Mouse (Mus musculus): ENCODE data around the gene Irf1.

Gene Irf1

DNA sequence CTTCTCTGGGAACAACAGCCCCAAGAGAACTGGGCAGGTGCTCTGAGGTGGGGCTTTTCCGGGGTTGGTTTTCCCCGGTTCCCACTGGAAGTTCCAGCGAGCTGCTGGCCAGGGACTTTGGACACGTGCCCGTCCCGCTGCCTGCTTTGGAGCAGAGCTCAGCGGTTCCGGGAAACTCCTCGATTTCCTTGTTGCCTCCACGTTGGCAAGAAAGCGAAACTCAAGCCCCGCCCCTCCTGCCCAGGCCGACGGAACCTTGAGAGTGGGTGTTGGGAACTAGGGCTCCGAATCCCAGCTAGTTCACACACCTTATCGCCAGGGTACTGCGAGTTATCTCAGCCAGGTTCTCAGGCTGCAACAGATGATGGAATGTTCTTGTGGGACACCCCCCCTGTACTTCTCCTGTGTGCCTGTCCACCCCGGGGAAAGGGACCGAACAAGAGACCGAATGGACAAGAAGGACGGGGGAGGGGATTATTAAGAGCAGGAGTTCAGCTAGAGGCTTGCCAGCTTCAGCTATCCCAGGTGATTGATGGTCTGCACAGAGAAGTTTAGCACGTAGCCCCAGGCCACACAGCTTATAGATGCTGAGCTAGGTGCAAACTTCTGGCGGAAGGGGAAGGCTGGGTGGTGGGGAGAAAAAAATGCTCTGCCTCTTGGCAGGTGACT, 6.9 kb upstream of the Irf1 start:
- H3K36me3 ChIP-seq (ENCODE audit: insufficient read depth, low read length): no peaks in the 10 kb centered on the region
- TF ChIP-seq CTCF (conservative IDR thresholded peaks at IDR 0.05; ENCODE audit: low read length): no peak
- TF ChIP-seq NANOG (IDR thresholded peaks at IDR 0.05; ENCODE audit: borderline replicate concordance, low read length): no peak
- no peak for TF ChIP-seq POU5F1 (IDR thresholded peaks at IDR 0.05; ENCODE audit: borderline replicate concordance, low read length)
- peaks cover 92% of the 10 kb centered on the region for H3K4me1 ChIP-seq (replicated peaks; ENCODE audit: low read depth, low read length)
- H3K27me3 ChIP-seq (ENCODE audit: insufficient read depth, low read length): no peaks in the 10 kb centered on the region
- peak overlapping the region; percentile 74 for H3K4me3 ChIP-seq (replicated peaks; ENCODE audit: low read length)
- H3K9me3 ChIP-seq (ENCODE audit: low read length): no peaks in the 10 kb centered on the region

DNA sequence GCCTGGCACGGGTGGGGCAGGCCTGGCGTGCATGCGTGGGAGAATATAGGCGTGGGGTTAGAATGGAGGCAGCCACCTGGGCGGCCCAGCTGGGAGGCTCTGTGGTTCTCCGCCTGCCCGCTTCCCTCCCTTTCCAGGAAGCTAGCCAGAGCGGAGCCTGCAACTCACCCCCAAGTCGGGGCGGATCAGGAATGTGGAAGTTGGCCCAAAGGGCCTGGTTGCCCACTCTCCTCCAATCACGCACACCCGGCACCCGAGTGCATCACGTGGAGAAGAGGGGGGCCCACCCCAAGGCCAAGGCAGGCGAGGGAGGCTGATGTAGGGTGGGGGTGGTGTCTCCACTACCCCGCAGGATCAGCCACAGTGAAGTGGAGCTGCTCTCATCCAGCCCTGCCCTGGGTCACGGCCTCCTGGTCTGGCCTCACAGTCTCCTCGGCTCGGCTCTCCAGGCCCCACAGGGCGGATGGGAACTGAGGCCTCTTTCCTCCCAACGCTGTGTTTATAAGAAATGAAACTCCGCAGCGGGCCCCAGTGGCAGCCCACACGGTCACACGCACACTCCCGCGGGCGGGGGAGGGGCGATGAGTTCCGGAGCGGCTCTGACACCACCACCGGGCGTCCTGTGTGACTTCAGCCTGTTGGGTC, 6.2 kb upstream of the Irf1 start:
- TF ChIP-seq POU5F1 (IDR thresholded peaks at IDR 0.05; ENCODE audit: borderline replicate concordance, low read length) (no peak), NANOG (IDR thresholded peaks at IDR 0.05; ENCODE audit: borderline replicate concordance, low read length) (no peak), CTCF (conservative IDR thresholded peaks at IDR 0.05; ENCODE audit: low read length) (no peak)
- H3K36me3 ChIP-seq (ENCODE audit: insufficient read depth, low read length): no peaks in the 10 kb centered on the region
- H3K4me1 ChIP-seq (replicated peaks; ENCODE audit: low read depth, low read length): peaks cover 92% of the 10 kb centered on the region
- H3K4me3 ChIP-seq (replicated peaks; ENCODE audit: low read length): peak overlapping the region; percentile 74
- no peaks in the 10 kb centered on the region for H3K9me3 ChIP-seq (ENCODE audit: low read length)
- H3K27me3 ChIP-seq (ENCODE audit: insufficient read depth, low read length): no peaks in the 10 kb centered on the region

DNA sequence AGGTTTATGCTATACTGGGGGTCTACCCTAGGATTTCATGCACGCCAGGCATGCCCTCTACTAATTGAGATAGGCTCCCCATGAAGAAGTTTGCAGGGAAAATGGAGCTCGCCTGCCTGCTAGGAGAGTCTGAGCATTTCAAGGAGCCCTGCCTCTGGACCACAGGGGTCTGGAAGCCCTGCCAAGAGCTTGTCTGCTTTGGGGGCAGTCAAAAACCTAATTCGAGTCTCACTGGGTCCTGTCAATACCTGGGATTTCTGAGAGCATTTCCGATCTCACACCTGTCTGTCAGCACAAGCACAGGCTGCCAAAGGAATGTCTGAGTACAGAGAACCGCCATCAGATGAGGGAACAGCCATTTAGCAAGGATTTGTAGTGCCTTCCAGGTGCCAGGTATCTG, 5.2 kb upstream of the Irf1 start:
- Histone ChIP-seq H3K36me3 (ENCODE audit: insufficient read depth, low read length) (no peaks in the 10 kb centered on the region), H3K27me3 (ENCODE audit: insufficient read depth, low read length) (0 out of 2 replicates have a peak, but pooled peaks cover 2% of the 10 kb centered on the region), H3K9me3 (ENCODE audit: low read length) (no peaks in the 10 kb centered on the region), H3K4me3 (replicated peaks; ENCODE audit: low read length) (peak overlapping the region; percentile 74; the same call in 1 of the 2 replicates), H3K4me1 (replicated peaks; ENCODE audit: low read depth, low read length) (peaks cover 92% of the 10 kb centered on the region)
- TF ChIP-seq POU5F1 (IDR thresholded peaks at IDR 0.05; ENCODE audit: borderline replicate concordance, low read length): no peak
- TF ChIP-seq CTCF (conservative IDR thresholded peaks at IDR 0.05; ENCODE audit: low read length): no peak
- no peak for TF ChIP-seq NANOG (IDR thresholded peaks at IDR 0.05; ENCODE audit: borderline replicate concordance, low read length)

DNA sequence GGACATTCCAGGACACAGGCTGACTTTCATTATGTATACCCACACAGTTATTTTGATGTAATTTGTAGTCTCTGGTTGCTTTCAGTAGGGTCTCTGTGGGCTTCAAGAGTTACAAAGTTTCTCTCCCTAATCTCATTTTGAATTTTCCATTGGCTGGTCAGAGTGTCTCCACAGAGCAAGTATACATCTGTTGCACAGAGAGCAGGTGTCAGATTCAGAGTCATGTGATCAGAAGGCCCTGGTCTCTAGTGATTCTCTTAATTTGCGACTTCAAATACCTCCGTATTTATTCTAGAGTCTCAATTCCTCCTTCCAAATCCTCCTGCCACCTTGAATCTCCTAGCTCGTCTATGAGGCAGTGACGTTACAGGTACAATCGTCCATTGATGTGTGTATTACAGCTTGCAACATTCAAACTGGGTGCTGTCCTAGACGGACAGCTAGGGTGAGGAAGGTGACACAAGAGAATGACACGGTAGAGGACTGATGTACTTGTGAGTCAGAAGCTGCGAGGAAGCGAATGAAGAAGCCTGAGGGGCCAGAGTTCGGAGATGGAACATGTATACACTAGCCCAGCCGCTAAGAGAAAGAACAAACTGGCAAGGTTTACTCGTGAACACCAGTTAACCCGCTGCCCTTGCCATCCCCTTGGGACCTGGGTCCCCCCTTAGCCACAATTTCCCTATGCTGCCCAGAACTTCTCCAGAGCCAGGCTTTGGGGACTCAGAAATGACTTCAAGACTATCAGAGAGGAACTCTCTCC, 1.2 kb upstream of the Irf1 start:
- TF ChIP-seq NANOG (IDR thresholded peaks at IDR 0.05; ENCODE audit: borderline replicate concordance, low read length) (no peak), CTCF (conservative IDR thresholded peaks at IDR 0.05; ENCODE audit: low read length) (no peak), POU5F1 (IDR thresholded peaks at IDR 0.05; ENCODE audit: borderline replicate concordance, low read length) (no peak)
- peak overlapping the region; percentile 96 for H3K4me3 ChIP-seq (replicated peaks; ENCODE audit: low read length)
- peaks cover 27% of the 10 kb centered on the region for H3K36me3 ChIP-seq (ENCODE audit: insufficient read depth, low read length)
- H3K4me1 ChIP-seq (replicated peaks; ENCODE audit: low read depth, low read length): peaks cover 83% of the 10 kb centered on the region
- 0 out of 2 replicates have a peak, but pooled peaks cover 2% of the 10 kb centered on the region for H3K27me3 ChIP-seq (ENCODE audit: insufficient read depth, low read length)
- no peaks in the 10 kb centered on the region for H3K9me3 ChIP-seq (ENCODE audit: low read length)

DNA sequence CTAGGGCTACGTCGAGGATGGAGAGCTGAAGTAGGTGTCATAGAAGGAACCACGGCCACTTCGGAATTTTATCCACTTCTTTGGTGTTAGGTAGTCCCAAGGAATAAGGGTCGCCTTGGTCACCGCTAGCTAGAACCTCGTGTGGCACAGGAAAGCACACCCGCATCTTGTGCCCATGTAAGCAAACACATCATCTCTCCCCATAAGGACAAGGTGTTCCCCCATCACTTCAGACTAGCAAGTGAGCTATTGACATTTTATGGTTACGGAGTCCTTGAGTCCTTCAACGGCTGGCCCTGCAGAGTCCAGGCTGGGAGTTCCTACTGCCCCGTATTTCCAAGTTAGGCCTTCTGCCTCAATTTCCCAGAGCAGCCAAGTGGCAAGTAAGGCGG, 633 bp upstream of the Irf1 start:
- H3K4me3 ChIP-seq (replicated peaks; ENCODE audit: low read length): peak overlapping the region; percentile 96
- peaks cover 32% of the 10 kb centered on the region for H3K36me3 ChIP-seq (ENCODE audit: insufficient read depth, low read length)
- H3K4me1 ChIP-seq (replicated peaks; ENCODE audit: low read depth, low read length): peaks cover 83% of the 10 kb centered on the region
- no peak for TF ChIP-seq NANOG (IDR thresholded peaks at IDR 0.05; ENCODE audit: borderline replicate concordance, low read length)
- TF ChIP-seq CTCF (conservative IDR thresholded peaks at IDR 0.05; ENCODE audit: low read length): no peak
- no peak for TF ChIP-seq POU5F1 (IDR thresholded peaks at IDR 0.05; ENCODE audit: borderline replicate concordance, low read length)
- H3K27me3 ChIP-seq (ENCODE audit: insufficient read depth, low read length): 0 out of 2 replicates have a peak, but pooled peaks cover 2% of the 10 kb centered on the region
- no peaks in the 10 kb centered on the region for H3K9me3 ChIP-seq (ENCODE audit: low read length)

DNA sequence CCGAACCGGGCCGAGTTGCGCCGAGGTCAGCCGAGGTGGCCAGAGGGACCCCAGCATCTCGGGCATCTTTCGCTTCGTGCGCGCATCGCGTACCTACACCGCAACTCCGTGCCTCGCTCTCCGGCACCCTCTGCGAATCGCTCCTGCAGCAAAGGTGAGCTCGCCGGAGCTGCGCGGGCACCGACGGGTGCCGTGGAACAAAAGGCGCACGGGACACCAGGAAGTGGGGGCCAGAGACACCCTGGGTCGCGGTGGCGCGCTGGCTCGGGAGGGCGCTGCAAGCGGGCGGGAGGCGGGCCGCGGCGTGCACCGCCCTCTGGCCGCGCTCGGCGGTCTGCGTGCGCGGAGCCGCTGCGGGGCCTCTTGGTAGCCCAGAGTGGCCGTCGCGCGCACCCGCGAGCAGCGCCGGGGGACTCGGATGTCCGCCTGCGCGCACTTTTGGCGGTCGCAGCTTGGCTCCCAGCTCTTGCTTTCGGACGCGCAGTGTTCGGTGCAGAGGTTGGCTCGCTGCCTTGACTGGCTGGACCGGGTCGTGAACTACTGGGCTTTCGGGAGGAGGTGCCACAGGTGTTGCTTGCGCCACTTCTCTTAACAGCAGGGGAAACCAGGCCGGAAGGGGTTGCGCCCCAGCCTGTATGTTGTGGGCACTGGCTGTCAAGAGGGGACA, 444 bp downstream of the Irf1 start:
- peaks cover 85% of the 10 kb centered on the region for H3K4me1 ChIP-seq (replicated peaks; ENCODE audit: low read depth, low read length)
- peaks cover 43% of the 10 kb centered on the region for H3K36me3 ChIP-seq (ENCODE audit: insufficient read depth, low read length)
- no peaks in the 10 kb centered on the region for H3K9me3 ChIP-seq (ENCODE audit: low read length)
- TF ChIP-seq CTCF (conservative IDR thresholded peaks at IDR 0.05; ENCODE audit: low read length): no peak
- no peak for TF ChIP-seq NANOG (IDR thresholded peaks at IDR 0.05; ENCODE audit: borderline replicate concordance, low read length)
- TF ChIP-seq POU5F1 (IDR thresholded peaks at IDR 0.05; ENCODE audit: borderline replicate concordance, low read length): no peak
- H3K27me3 ChIP-seq (ENCODE audit: insufficient read depth, low read length): 0 out of 2 replicates have a peak, but pooled peaks cover 2% of the 10 kb centered on the region
- H3K4me3 ChIP-seq (replicated peaks; ENCODE audit: low read length): peak overlapping the region; percentile 96

DNA sequence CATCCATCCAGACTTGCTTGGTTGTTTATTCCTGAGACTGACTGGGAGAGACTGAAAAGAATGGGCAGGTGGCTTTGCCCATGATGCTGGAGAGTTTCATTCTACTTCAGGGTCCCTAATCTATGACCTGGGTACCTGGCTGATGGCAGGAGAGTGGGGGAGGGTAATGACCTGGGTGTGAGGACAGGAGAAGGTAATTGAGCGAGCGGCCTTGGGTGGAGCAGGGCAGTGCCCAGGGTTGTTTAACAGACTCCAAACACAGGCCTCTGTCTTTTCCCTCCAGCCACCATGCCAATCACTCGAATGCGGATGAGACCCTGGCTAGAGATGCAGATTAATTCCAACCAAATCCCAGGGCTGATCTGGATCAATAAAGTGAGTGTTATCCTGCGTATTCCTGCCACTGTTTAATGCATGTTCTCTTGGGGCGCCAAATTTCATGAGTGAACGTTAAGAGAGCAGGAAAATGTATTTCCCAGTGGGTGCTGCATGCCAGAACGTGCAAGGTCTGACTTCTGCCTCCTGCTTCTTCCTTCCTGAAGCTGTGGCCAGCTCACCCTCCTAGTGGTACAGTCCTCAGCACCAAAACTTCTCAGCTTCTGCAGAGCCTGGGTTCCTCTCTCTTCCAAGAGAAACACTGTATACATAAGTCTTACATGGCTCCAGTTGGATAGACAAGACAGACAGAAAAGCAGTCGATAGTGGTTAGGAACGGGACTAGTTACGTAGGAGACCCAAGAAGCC, 1.4 kb downstream of the Irf1 start:
- TF ChIP-seq POU5F1 (IDR thresholded peaks at IDR 0.05; ENCODE audit: borderline replicate concordance, low read length) (no peak), CTCF (conservative IDR thresholded peaks at IDR 0.05; ENCODE audit: low read length) (no peak), NANOG (IDR thresholded peaks at IDR 0.05; ENCODE audit: borderline replicate concordance, low read length) (no peak)
- Histone ChIP-seq H3K9me3 (ENCODE audit: low read length) (no peaks in the 10 kb centered on the region), H3K4me1 (replicated peaks; ENCODE audit: low read depth, low read length) (peaks cover 84% of the 10 kb centered on the region), H3K36me3 (ENCODE audit: insufficient read depth, low read length) (peaks cover 52% of the 10 kb centered on the region), H3K27me3 (ENCODE audit: insufficient read depth, low read length) (0 out of 2 replicates have a peak, but pooled peaks cover 2% of the 10 kb centered on the region), H3K4me3 (replicated peaks; ENCODE audit: low read length) (peak overlapping the region; percentile 96)

Data from E14TG2a.4 (cell line).